Mouse (Mus musculus) cortical plate, adult 2 months (tissue): ENCODE measurements around the gene Tfb1m. TPM values are rescaled to one million over a fixed set of nuclear protein-coding genes. Genes with fewer than 3 reads are reported as not detected.

Source experiments
- H3K27ac ChIP-seq: fragments of 200-500 bp; 2 replicates; pipeline ENCODE4 v1.5.1; 2012; ENCODE audit warnings: low read length, control low read depth, inconsistent platforms; ENCODE audit not compliant: insufficient read depth
- H3K4me1 ChIP-seq: fragments of 200-500 bp; 2 replicates; pipeline ENCODE4 v1.6.1; 2011; ENCODE audit warnings: low read length; ENCODE audit not compliant: control insufficient read depth, insufficient read depth
- H3K4me3 ChIP-seq: fragments of 200-500 bp; 2 replicates; pipeline ENCODE4 v1.5.1; 2011; ENCODE audit warnings: mild to moderate bottlenecking, low read length, control low read depth; ENCODE audit not compliant: insufficient read depth
- CTCF ChIP-seq: fragments of 200-500 bp; IDR thresholded peaks from 2 replicates; pipeline ENCODE4 v1.5.1; 2011; ENCODE audit warnings: mild to moderate bottlenecking, control low read depth, low read length; ENCODE audit not compliant: insufficient read depth; ENCODE audit errors: extremely low read depth
- POLR2A ChIP-seq: fragments of 200-500 bp; IDR thresholded peaks from 2 replicates; pipeline ENCODE4 v1.6.1; 2011; ENCODE audit warnings: mild to moderate bottlenecking, low read length, control low read depth; ENCODE audit not compliant: insufficient read depth; ENCODE audit errors: extremely low read depth
- polyA plus RNA-seq: library from polyadenylated mRNA; depleted of rRNA; stranded (reverse); fragments of >200 nt; gene quantifications from 2 replicates; pipeline ENCODE4 v1.2.3, GENCODE M21; 2012

Tfb1m gene
- polyA plus RNA-seq, 1 experiment, result 7.2 TPM

DNA sequence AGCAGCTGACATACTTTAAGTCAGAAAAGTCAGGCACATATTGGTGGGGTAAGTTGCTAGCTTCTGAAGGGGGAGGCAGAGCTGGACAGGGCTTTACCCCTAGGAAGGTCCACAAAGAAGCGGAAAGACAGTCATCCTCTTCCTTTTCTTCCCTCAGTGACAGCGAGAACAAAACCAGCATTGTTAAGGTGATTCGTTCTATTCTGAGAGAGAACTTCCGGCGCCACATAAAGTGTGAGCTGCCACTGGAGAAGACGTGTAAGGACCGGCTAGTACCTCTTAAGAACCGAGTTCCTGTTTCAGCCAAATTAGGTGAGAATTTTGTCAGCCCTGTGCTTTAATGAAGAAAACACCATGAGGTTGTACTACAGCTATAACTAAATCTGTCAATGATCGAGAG, 41.2 kb downstream of the Tfb1m start:
- Histone ChIP-seq H3K4me3 (no peak overlapping the region), H3K27ac (no peak overlapping the region), H3K4me1 (no peaks in the 10 kb centered on the region)
- TF ChIP-seq POLR2A (no peak), CTCF (no peak)

DNA sequence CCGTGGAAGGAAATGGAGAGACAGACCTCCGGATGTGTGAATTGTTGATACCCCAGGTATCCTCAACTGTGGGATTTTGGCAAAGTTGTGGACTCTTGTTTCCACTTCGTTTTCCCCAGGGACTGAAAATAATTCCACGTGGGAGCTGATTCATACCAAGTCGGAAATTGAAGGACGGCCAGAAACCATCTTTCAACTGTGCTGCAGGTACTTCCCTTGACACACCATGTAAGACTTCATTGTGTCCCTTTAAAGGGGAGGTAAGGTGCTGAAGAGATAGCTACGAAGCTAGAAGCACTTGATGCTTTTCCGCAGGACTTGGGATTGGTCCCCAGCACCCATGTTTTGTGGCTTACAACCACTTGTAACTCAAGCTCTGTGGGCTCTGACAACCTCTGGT, 41.7 kb downstream of the Tfb1m start:
- Histone ChIP-seq H3K27ac (no peak overlapping the region; the same call in 1 of the 2 replicates), H3K4me1 (no peaks in the 10 kb centered on the region)
- TF ChIP-seq CTCF (no peak), POLR2A (no peak)

DNA sequence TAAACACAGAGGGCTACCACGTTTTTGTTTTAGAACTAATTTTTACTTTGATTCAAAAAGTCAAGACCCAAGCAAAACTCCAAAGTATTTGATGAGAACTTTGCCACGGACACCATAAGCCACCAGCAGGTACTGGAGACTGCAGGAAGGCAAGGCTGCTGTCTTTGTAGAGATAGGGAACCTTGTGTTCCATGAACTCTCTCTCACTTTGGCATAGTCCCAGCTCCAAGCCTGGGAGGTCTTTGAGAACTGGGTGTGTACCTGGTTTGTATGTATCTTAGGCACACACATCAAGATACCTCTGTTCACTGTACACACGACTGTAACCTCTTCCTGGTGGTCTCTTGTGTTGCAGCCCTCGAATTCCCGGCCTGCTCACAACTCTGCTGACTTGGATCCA, 43.3 kb downstream of the Tfb1m start:
- Histone ChIP-seq H3K4me1 (no peaks in the 10 kb centered on the region), H3K27ac (no peak overlapping the region), H3K4me3 (no peak overlapping the region)
- no peak for TF ChIP-seq CTCF
- no peak for TF ChIP-seq POLR2A

More for the DNA sequence above, 41.7 kb downstream of the Tfb1m start:
- no peak overlapping the region for H3K4me3 ChIP-seq

DNA sequence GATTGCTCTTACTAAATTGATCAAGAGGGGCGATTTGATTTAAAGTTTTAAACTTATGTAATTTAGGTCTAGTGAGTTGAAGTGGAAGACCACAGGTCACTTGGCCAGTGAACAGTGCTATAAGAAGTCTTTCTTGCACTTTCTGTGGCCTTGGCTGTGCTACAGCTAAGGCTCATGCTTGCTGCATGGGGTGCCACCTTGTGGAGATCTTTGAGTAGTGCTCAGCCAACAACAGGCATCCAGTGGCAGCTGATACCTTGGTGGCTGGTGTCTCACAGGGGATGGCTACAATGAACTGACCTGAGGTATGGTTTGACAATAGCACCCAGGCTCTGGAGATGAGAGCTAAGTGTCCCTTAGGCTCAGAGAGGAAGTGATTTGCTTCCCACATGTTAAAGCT, 47.7 kb downstream of the Tfb1m start:
- TF ChIP-seq CTCF (peak; percentile 88), POLR2A (no peak)
- Histone ChIP-seq H3K4me1 (no peaks in the 10 kb centered on the region), H3K4me3 (no peak overlapping the region), H3K27ac (no peak overlapping the region)

DNA sequence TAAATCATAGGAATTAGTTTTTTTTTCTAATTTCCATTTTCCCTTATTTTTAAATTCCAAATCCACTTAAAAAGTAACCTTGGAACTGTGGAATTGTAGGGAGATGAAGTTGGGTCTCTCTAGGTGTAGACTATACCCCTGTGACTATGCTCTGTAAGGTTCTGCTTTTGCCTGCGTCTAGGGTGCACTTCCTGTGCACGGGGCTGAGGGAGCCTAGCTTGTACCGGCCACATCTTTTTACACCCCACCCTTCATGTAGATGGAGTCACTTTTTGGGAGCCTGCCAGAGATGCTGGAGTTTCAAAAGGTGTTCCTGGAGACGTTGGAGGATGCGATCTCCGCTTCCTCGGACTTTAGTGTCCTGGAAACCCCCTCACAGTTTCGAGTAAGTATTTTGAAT, 51.1 kb downstream of the Tfb1m start:
- TF ChIP-seq CTCF (no peak), POLR2A (no peak)
- H3K4me3 ChIP-seq, result no peak overlapping the region
- no peaks in the 10 kb centered on the region; the same call in 1 of the 2 replicates for H3K4me1 ChIP-seq
- no peak overlapping the region for H3K27ac ChIP-seq

DNA sequence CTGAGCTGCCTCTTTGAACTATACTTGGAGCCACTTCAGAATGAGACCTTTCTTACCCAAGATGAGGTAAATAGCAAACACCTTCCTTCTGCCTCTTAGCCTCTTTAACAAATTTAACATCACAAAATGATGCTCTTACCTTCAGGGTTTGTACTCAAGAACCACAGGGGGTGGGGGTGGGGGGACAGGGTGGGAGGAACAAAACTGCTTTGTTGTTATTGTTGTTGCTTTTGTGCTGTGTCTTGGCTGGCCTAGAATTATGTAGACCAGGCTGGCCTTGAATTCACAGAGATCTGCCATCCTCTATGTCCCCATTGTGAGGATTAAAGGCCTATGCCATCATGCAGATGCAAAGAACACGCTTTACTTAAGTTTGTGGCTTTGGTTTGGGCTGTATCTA, 51.9 kb downstream of the Tfb1m start:
- H3K4me3 ChIP-seq, result no peak overlapping the region
- H3K4me1 ChIP-seq, result no peaks in the 10 kb centered on the region; the same call in 1 of the 2 replicates
- TF ChIP-seq POLR2A, result no peak
- TF ChIP-seq CTCF, result no peak
- H3K27ac ChIP-seq, result no peak overlapping the region

DNA sequence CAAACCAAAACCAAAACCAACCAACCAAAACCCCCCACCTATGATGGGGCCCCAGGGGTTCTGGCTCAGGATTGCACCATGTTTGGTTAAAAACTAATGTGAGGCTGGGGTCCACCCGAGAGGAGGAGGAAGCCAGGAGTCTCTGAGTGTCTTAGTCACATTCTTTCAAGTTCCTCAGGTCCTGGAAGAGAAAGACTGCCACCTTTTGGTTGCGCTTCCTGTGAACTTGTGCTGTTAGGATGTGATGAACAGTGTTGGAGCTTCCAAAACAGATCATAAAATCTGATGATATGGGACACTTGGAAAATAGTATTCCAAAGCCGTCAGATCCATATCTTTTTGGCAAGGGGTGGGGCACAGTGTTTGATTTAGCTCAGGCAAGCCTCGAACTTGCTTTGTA, 56.6 kb downstream of the Tfb1m start:
- peaks cover 13% of the 10 kb centered on the region for H3K4me1 ChIP-seq
- no peak overlapping the region for H3K4me3 ChIP-seq
- no peak overlapping the region for H3K27ac ChIP-seq
- TF ChIP-seq POLR2A (no peak), CTCF (no peak)

DNA sequence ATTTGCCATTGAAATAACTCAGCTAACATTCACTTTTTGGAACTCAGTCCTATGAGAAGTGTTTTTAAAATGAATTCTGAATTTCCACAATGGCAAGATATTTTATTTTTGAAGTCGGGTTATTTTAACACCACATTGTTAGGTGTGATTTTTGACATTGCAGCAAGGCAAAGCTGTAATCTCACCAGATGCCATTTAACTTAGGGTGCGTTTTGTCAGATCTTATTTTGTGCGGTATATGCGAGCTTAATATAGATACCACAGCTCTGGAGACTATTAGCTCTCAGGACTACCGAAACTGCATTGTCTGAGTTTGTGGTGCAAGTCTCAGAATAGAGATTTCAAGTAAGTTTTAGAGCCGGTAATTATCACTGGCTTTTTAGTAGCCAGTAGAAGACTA, 57.5 kb downstream of the Tfb1m start:
- Histone ChIP-seq H3K4me1 (peaks cover 15% of the 10 kb centered on the region), H3K4me3 (no peak overlapping the region), H3K27ac (no peak overlapping the region)
- no peak for TF ChIP-seq CTCF
- no peak for TF ChIP-seq POLR2A

DNA sequence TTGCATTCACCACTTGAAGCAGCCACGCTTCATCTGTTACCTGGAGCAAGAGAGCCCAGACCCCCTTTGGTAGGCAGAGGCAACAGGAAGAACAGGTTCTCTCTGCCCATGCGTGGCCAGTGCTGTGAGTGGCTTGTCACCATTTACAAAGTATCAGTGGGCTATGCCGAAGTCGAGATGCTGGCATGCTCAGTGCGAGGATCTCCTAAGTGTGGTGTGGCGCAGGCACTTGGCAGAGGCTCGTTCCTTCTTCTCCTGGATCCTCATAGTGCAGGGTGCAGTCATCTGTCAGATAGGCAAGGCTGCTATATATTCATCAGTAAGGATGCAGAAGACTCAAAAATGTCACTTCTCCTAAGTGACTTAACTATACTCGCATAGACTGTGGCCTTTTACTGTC, 58.1 kb downstream of the Tfb1m start:
- H3K27ac ChIP-seq, result peak overlapping the region; percentile 84
- H3K4me3 ChIP-seq, result no peak overlapping the region
- H3K4me1 ChIP-seq, result peaks cover 15% of the 10 kb centered on the region
- TF ChIP-seq CTCF (no peak), POLR2A (no peak)

DNA sequence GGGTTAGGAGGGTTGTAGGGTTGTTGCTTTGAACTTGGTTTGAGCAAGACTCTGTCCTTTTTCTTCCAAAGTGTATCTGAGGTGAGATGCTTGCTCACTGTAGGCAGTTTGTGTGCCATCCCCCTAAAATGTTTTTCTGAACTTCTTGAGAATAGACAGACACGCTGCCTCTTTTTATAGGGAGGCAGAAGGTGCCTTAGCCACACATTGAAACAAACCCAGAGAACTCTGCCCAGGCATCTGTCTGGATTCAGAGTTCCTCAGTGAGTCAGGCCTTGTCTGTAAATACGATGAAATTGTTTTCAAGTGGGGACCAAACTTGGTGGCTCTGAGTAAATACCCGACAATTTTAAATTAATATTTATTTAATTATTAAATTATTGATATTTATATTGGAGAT, 59.0 kb downstream of the Tfb1m start:
- TF ChIP-seq CTCF (no peak), POLR2A (no peak)
- no peak overlapping the region for H3K4me3 ChIP-seq
- peak overlapping the region; percentile 73; the same call in 1 of the 2 replicates for H3K27ac ChIP-seq
- H3K4me1 ChIP-seq, result peaks cover 15% of the 10 kb centered on the region
